Mouse (Mus musculus) intestine, embryonic 16.5 days (tissue): ENCODE data around the gene Ptchd1. TPM values are rescaled to one million over a fixed set of nuclear protein-coding genes. Genes with fewer than 3 reads are reported as not detected.

Source experiments
- ATAC-seq: fragments of 200-750 bp; cut with Nextera tagmentation; 2 replicates; pipeline ENCODE4 v1.8.0; 2017; ENCODE audit warnings: moderate TSS enrichment, moderate library complexity
- H3K27ac ChIP-seq: fragments of 300-500 bp; sonication (generic); 2 replicates; pipeline ENCODE4 v1.5.1; 2014; ENCODE audit warnings: mild to moderate bottlenecking, low read length
- H3K27me3 ChIP-seq: fragments of 300-500 bp; sonication (generic); replicated peaks from 2 replicates; pipeline ENCODE4 v1.6.1; 2014; ENCODE audit warnings: low read length, control low read depth, mixed read lengths; ENCODE audit not compliant: control insufficient read depth, insufficient read depth
- H3K36me3 ChIP-seq: fragments of 300-500 bp; sonication (generic); 2 replicates; pipeline ENCODE4 v1.6.1; 2014; ENCODE audit warnings: low read length, control low read depth; ENCODE audit not compliant: control insufficient read depth, insufficient read depth
- H3K4me1 ChIP-seq: fragments of 300-500 bp; sonication (generic); 2 replicates; pipeline ENCODE4 v1.6.1; 2014; ENCODE audit warnings: low read length, control low read depth, mixed read lengths; ENCODE audit not compliant: control insufficient read depth, insufficient read depth
- H3K4me2 ChIP-seq: fragments of 300-500 bp; sonication (generic); 2 replicates; pipeline ENCODE4 v1.6.1; 2014; ENCODE audit warnings: low read depth, low read length, control low read depth
- H3K4me3 ChIP-seq: fragments of 300-500 bp; sonication (generic); 2 replicates; pipeline ENCODE4 v1.5.1; 2014; ENCODE audit warnings: mild to moderate bottlenecking, low read length
- H3K9ac ChIP-seq: fragments of 300-500 bp; sonication (generic); 2 replicates; pipeline ENCODE4 v1.6.1; 2014; ENCODE audit warnings: low read depth, low read length
- H3K9me3 ChIP-seq: fragments of 300-500 bp; sonication (generic); 2 replicates; pipeline ENCODE4 v1.6.1; 2016; ENCODE audit warnings: low read length, control low read depth; ENCODE audit not compliant: control insufficient read depth
- WGBS: fragments of 180-500 bp; shearing (Covaris S2); extraction: QIAGEN DNeasy Blood & Tissue Kit; methylation state at CpG from one replicate; pipeline ENCODE4 v1.1.7; 2014; 5-methylcytosine and 5-hydroxymethylcytosine counted together
- polyA plus RNA-seq: library from polyadenylated mRNA; unstranded; fragments of >200 nt; fragmentation: Nextera tagmentation; extraction: Ambion mirVana; gene quantifications from 2 replicates; pipeline ENCODE4 v1.2.1, GENCODE M21; 2015

Gene Ptchd1
- 0.31 and 0.42 TPM in 2 replicates for polyA plus RNA-seq

GRCm38 (mm10) chrX:155623701-155624281 is at the start of gene Ptchd1:
TSS of gene Ptchd1 (minus strand) at chrX:155623814.
- ATAC-seq: peak; percentile 66
- Histone ChIP-seq H3K4me3 (peak within 1 kb of the TSS; percentile 51), H3K27ac (no peak within 1 kb of the TSS), H3K4me2 (peak within 1 kb of the TSS; percentile 84), H3K36me3 (no peaks in the 10 kb centered on the region), H3K4me1 (no peaks in the 10 kb centered on the region), H3K27me3 (peaks cover 22% of the 10 kb centered on the region), H3K9me3 (no peaks in the 10 kb centered on the region), H3K9ac (peak within 1 kb of the TSS; percentile 40; the same call in 1 of the 2 replicates)
- 11% methylated on average over 34 of the region's 34 CpGs for WGBS

DNA sequence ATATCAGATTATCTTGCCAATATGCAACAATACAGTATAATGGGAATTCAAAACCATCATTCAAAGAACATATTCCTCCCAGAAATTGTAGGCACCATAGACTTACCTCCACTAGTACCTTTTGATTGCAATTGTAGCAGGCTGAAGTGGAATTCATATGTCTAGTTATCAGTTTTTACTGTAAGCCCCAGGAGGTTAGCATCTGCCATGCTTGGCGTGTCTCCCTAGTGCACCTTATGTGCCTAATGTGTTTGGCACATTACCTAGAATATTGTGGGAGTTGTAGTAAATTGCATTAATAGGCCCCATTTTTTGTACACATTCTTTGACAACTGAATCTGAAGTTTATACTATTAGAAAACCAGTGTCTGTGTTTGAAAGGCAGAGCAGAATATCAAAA is 34.4 kb upstream of the Ptchd1 start:
- Histone ChIP-seq H3K4me2 (no peak overlapping the region), H3K36me3 (no peaks in the 10 kb centered on the region), H3K4me1 (no peaks in the 10 kb centered on the region), H3K27me3 (no peaks in the 10 kb centered on the region), H3K27ac (no peak overlapping the region), H3K4me3 (no peak overlapping the region), H3K9me3 (no peaks in the 10 kb centered on the region), H3K9ac (no peak overlapping the region)
- ATAC-seq: no peak
- WGBS: 84% methylated on average over 1 of the region's 1 CpGs

DNA sequence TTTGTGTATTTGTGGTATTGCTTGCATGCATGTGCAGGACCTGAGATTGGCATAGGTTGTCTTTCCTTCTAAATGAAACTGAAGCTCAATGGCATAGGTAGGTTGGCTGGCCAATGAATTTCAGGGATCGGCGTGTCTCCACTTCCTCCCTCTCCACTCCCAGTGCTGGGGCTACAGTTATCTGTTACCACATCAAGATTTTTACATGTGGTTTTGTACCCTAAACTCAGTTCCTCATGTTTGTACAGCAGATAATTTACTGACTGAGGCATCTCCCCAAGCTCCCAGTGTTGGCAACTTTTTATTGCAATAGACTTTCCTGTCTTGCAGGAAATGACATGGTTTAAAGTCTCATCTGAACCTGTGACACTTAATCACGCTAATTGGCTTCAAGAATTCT is 22.4 kb upstream of the Ptchd1 start:
- H3K4me2 ChIP-seq: no peak overlapping the region
- no peak for ATAC-seq
- 90% methylated on average over 3 of the region's 3 CpGs for WGBS

DNA sequence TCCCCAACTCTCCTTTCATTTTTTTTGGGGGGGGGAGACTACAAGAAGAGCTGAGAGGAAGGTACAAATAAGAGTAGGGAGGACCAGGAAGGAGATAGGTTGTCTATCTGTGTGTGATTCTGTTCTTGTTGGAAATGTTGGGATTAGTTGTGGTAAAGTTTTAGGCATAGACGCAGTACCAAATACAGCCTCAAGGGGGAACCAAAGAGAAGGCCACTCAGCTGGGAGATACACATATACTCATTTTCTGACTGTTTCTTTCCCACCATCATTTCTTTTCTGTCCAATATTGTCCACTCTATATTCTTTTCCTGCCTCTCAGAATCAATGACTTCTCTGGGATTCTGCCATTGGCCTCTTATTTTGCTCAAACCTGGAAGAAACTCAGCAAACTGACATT is 20.4 kb upstream of the Ptchd1 start:
- no peaks in the 10 kb centered on the region for H3K27me3 ChIP-seq
- no peak overlapping the region for H3K9ac ChIP-seq
- H3K27ac ChIP-seq: no peak overlapping the region
- 0% methylated on average over 1 of the region's 1 CpGs for WGBS
- no peak overlapping the region for H3K4me2 ChIP-seq
- no peak overlapping the region for H3K4me3 ChIP-seq
- no peaks in the 10 kb centered on the region for H3K4me1 ChIP-seq
- no peaks in the 10 kb centered on the region for H3K9me3 ChIP-seq
- no peak for ATAC-seq
- H3K36me3 ChIP-seq: no peaks in the 10 kb centered on the region

More for the DNA sequence above, 22.4 kb upstream of the Ptchd1 start:
- no peak overlapping the region for H3K9ac ChIP-seq
- no peaks in the 10 kb centered on the region for H3K9me3 ChIP-seq
- no peak overlapping the region for H3K27ac ChIP-seq
- H3K4me3 ChIP-seq: no peak overlapping the region
- H3K27me3 ChIP-seq: no peaks in the 10 kb centered on the region
- no peaks in the 10 kb centered on the region for H3K36me3 ChIP-seq
- no peaks in the 10 kb centered on the region for H3K4me1 ChIP-seq

GRCm38 (mm10) chrX:155625671-155626196 is 2.1 kb upstream of the Ptchd1 start:
- no peak overlapping the region for H3K4me2 ChIP-seq
- H3K4me1 ChIP-seq: no peaks in the 10 kb centered on the region
- H3K9ac ChIP-seq: no peak overlapping the region
- no peak overlapping the region for H3K4me3 ChIP-seq
- 10% methylated on average over 13 of the region's 13 CpGs for WGBS
- no peak overlapping the region for H3K27ac ChIP-seq
- H3K36me3 ChIP-seq: no peaks in the 10 kb centered on the region
- peaks cover 22% of the 10 kb centered on the region for H3K27me3 ChIP-seq
- no peak for ATAC-seq
- no peaks in the 10 kb centered on the region for H3K9me3 ChIP-seq

DNA sequence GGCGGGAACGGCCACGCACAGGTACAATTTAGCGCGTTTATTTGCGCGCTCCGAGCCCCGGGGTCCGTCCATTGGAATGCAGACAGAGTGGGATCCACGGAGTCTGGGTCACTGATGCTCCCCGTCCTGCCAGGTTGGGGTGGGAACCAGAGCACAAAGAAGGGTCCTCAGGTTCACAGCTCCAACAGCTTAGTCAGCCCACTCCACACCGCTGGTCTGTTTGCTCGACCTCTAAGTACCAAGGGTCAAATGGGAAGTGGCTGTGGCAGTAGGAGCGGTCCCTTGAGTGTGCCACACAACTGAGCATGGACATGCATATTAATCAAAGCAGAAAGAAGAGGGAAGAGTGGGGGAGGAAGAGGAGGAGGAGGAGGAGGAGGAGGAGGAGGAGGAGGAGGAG is 1.3 kb upstream of the Ptchd1 start:
- H3K36me3 ChIP-seq: no peaks in the 10 kb centered on the region
- peak overlapping the region; percentile 22 for H3K4me3 ChIP-seq
- no peak overlapping the region for H3K27ac ChIP-seq
- H3K9me3 ChIP-seq: no peaks in the 10 kb centered on the region
- H3K9ac ChIP-seq: no peak overlapping the region
- H3K27me3 ChIP-seq: peaks cover 22% of the 10 kb centered on the region
- WGBS: 23% methylated on average over 14 of the region's 15 CpGs
- H3K4me1 ChIP-seq: no peaks in the 10 kb centered on the region
- ATAC-seq: no peak
- peak overlapping the region; percentile 84 for H3K4me2 ChIP-seq

GRCm38 (mm10) chrX:155624341-155624841 is 777 bp upstream of the Ptchd1 start, which contains the start of gene Gm15155:
TSS of gene Gm15155 (plus strand) at chrX:155624741.
- Histone ChIP-seq H3K27me3 (peaks cover 22% of the 10 kb centered on the region), H3K36me3 (no peaks in the 10 kb centered on the region), H3K9ac (no peak within 1 kb of the TSS), H3K9me3 (no peaks in the 10 kb centered on the region), H3K4me1 (no peaks in the 10 kb centered on the region), H3K4me2 (peak within 1 kb of the TSS; percentile 84), H3K27ac (no peak within 1 kb of the TSS), H3K4me3 (peak within 1 kb of the TSS; percentile 51)
- peak; percentile 36 for ATAC-seq
- WGBS: 9% methylated on average over 17 of the region's 19 CpGs

GRCm38 (mm10) chrX:155622961-155623599 is 534 bp downstream of the Ptchd1 start:
- WGBS: 14% methylated on average over 20 of the region's 69 CpGs
- Histone ChIP-seq H3K9me3 (no peaks in the 10 kb centered on the region), H3K4me3 (peak overlapping the region; percentile 51), H3K27ac (no peak overlapping the region), H3K4me2 (peak overlapping the region; percentile 84), H3K9ac (peak overlapping the region; percentile 40; the same call in 1 of the 2 replicates), H3K4me1 (no peaks in the 10 kb centered on the region), H3K27me3 (peaks cover 22% of the 10 kb centered on the region), H3K36me3 (no peaks in the 10 kb centered on the region)
- peak; percentile 58; the same call in 1 of the 2 replicates for ATAC-seq

DNA sequence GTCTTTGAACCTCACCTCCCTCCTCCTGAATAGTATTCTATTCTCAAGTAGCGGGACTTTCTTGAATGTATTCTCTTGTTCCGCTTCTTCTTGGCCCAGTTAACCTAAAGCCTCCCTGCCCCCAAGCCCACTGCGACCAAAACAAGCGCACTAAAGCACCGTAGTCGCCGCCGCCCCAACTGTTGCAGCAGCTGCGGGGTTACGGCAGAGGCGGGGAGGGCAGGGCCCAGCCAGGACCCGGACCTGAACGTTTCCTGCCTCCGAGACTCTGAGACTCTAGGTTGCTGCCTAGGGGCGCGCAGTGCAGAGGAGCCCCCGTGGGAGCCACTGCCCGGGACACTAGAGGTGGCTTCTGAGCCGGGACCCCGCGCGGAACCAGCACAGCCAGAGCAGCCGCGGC is 1.1 kb downstream of the Ptchd1 start:
- Histone ChIP-seq H3K4me1 (no peaks in the 10 kb centered on the region), H3K27me3 (peaks cover 22% of the 10 kb centered on the region), H3K36me3 (no peaks in the 10 kb centered on the region), H3K27ac (no peak overlapping the region), H3K9me3 (no peaks in the 10 kb centered on the region), H3K4me3 (peak overlapping the region; percentile 51), H3K4me2 (peak overlapping the region; percentile 84), H3K9ac (peak overlapping the region; percentile 40; the same call in 1 of the 2 replicates)
- ATAC-seq: peak; percentile 26; the same call in 1 of the 2 replicates
- WGBS: 14% methylated on average over 24 of the region's 24 CpGs
